Mouse (Mus musculus) large intestine, adult 2 months (tissue): ENCODE measurements around the gene Kcnk12. TPM values are rescaled to one million over a fixed set of nuclear protein-coding genes. Genes with fewer than 3 reads are reported as not detected.

Source experiments
- DNase-seq: peaks from one replicate; pipeline ENCODE4 v3.0.0-alpha.2; 2012; ENCODE audit warnings: low read depth, low spot score
- WGBS: fragments of 180-500 bp; shearing (Covaris S2); methylation state at CpG from one replicate; pipeline ENCODE4 v1.1.7; 2018; 5-methylcytosine and 5-hydroxymethylcytosine counted together
- polyA plus RNA-seq: library from polyadenylated mRNA; depleted of rRNA; stranded (reverse); fragments of >200 nt; gene quantifications from 2 replicates; pipeline ENCODE4 v1.2.3, GENCODE M21; 2012

Kcnk12 gene
- polyA plus RNA-seq, 1 experiment, result 0.15 TPM

- DNase-seq, result no peak
- 89% methylated on average over 5 of the region's 5 CpGs for WGBS
These were observed 7.1 kb downstream of the Kcnk12 start for GRCm38 (mm10) chr17:87790661-87791060.

- 64% methylated on average over 6 of the region's 6 CpGs for WGBS
- DNase-seq, result no peak
These were observed 9.6 kb downstream of the Kcnk12 start for GRCm38 (mm10) chr17:87788216-87788615.

- no peak for DNase-seq
- WGBS, result 85% methylated on average over 4 of the region's 4 CpGs
These were observed 10.1 kb downstream of the Kcnk12 start for GRCm38 (mm10) chr17:87787711-87788110.

GRCm38 (mm10) chr17:87785721-87786120 is 12.1 kb downstream of the Kcnk12 start:
- 93% methylated on average over 15 of the region's 15 CpGs for WGBS

GRCm38 (mm10) chr17:87784911-87785310 is 12.9 kb downstream of the Kcnk12 start:
- no peak for DNase-seq
- WGBS, result 66% methylated on average over 2 of the region's 2 CpGs

More at GRCm38 (mm10) chr17:87785721-87786120, 12.1 kb downstream of the Kcnk12 start:
- no peak for DNase-seq

- no peak for DNase-seq
- WGBS, result 55% methylated on average over 14 of the region's 14 CpGs
These were observed 13.5 kb downstream of the Kcnk12 start for GRCm38 (mm10) chr17:87784141-87784831.

GRCm38 (mm10) chr17:87781244-87781643 is 16.6 kb downstream of the Kcnk12 start:
- DNase-seq, result no peak
- 60% methylated on average over 5 of the region's 5 CpGs for WGBS

- WGBS, result 51% methylated on average over 2 of the region's 2 CpGs
- no peak for DNase-seq
These were observed 17.6 kb downstream of the Kcnk12 start for GRCm38 (mm10) chr17:87780164-87780563.

- WGBS, result 85% methylated on average over 8 of the region's 8 CpGs
- DNase-seq, result no peak
These were observed 22.8 kb downstream of the Kcnk12 start for GRCm38 (mm10) chr17:87774982-87775381.

GRCm38 (mm10) chr17:87773175-87773574 is 24.6 kb downstream of the Kcnk12 start:
- DNase-seq, result no peak
- 77% methylated on average over 3 of the region's 3 CpGs for WGBS

- 44% methylated on average over 5 of the region's 5 CpGs for WGBS
- DNase-seq, result no peak
These were observed 27.0 kb downstream of the Kcnk12 start for GRCm38 (mm10) chr17:87770766-87771165.

- DNase-seq, result no peak
- 79% methylated on average over 6 of the region's 6 CpGs for WGBS
These were observed 30.9 kb downstream of the Kcnk12 start for GRCm38 (mm10) chr17:87766888-87767287.

- 90% methylated on average over 11 of the region's 11 CpGs for WGBS
- DNase-seq, result no peak
These were observed 32.8 kb downstream of the Kcnk12 start for GRCm38 (mm10) chr17:87765031-87765430.

- DNase-seq, result no peak
These were observed 34.6 kb downstream of the Kcnk12 start for GRCm38 (mm10) chr17:87763146-87763545.

GRCm38 (mm10) chr17:87760315-87760714 is 37.5 kb downstream of the Kcnk12 start:
- no peak for DNase-seq
- WGBS, result 65% methylated on average over 4 of the region's 4 CpGs

More at GRCm38 (mm10) chr17:87763146-87763545, 34.6 kb downstream of the Kcnk12 start:
- 52% methylated on average over 7 of the region's 7 CpGs for WGBS

GRCm38 (mm10) chr17:87745926-87746888 is 51.6 kb downstream of the Kcnk12 start:
- 4% methylated on average over 101 of the region's 101 CpGs for WGBS
- no peak for DNase-seq

GRCm38 (mm10) chr17:87744985-87745925 is 52.5 kb downstream of the Kcnk12 start:
- 19% methylated on average over 32 of the region's 32 CpGs for WGBS
- DNase-seq, result no peak

GRCm38 (mm10) chr17:87739835-87740234 is 58.0 kb downstream of the Kcnk12 start:
- 45% methylated on average over 1 of the region's 1 CpGs for WGBS
- DNase-seq, result no peak

- 81% methylated on average over 3 of the region's 3 CpGs for WGBS
- DNase-seq, result no peak
These were observed 60.6 kb downstream of the Kcnk12 start for GRCm38 (mm10) chr17:87737144-87737543.
